Mouse (Mus musculus): ENCODE measurements at regions not wholly inside any gene's neighbourhood (a gene's known extent, or its start where the extent isn't known, plus 50 kb on each side); places are given as distances from the start of the nearest gene placed in this dataset.

DNA sequence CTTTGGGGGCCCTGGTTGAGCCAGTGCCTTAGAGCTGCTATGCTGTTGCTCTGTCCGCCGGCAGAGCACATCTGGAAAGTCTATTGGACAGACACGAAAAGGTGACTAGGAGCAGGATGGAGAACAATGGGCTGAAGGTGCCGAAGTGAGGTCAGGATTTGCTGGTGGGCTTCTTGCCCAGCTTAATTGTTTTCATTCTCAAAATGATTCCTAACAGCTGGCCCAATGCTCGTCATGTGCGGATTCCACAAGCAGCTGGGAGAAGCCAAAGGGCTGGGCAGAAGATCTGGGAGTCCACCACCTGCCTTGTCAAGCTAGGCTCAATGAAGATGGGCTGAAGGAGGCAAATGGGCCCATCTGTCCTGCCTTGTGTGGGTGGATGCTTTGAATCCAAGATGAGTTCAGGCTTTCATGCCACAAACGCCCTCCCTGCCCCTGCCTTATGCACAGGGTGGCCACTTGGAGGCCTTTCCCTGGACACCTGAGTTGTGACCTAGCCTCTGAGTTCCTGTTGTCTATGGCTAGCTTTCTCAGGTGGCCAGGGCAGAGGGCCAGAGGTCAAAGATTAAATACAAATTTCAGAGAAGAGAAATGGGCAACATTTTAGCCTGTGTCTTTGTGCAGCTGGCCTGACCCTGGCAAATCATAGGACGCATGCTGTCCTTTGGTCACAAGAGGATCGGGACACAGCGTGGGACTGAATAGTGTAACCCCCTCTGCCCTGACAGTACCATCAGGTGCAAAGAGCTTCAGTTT lies 95.9 kb downstream of the Snx19 start:
- H3K9ac ChIP-seq: no peak overlapping the region
- no peak overlapping the region for H3K4me2 ChIP-seq
- H3K27me3 ChIP-seq: no peaks in the 10 kb centered on the region
- H3K27ac ChIP-seq (replicated peaks): no peak overlapping the region
- H3K4me3 ChIP-seq: no peak overlapping the region
- no peaks in the 10 kb centered on the region for H3K9me3 ChIP-seq
- no peak for ATAC-seq (ENCODE audit: low FRiP score, low read depth)
- 81% methylated on average over 10 of the region's 10 CpGs for WGBS
- H3K4me1 ChIP-seq (replicated peaks): peaks cover 16% of the 10 kb centered on the region
- no peaks in the 10 kb centered on the region for H3K36me3 ChIP-seq

DNA sequence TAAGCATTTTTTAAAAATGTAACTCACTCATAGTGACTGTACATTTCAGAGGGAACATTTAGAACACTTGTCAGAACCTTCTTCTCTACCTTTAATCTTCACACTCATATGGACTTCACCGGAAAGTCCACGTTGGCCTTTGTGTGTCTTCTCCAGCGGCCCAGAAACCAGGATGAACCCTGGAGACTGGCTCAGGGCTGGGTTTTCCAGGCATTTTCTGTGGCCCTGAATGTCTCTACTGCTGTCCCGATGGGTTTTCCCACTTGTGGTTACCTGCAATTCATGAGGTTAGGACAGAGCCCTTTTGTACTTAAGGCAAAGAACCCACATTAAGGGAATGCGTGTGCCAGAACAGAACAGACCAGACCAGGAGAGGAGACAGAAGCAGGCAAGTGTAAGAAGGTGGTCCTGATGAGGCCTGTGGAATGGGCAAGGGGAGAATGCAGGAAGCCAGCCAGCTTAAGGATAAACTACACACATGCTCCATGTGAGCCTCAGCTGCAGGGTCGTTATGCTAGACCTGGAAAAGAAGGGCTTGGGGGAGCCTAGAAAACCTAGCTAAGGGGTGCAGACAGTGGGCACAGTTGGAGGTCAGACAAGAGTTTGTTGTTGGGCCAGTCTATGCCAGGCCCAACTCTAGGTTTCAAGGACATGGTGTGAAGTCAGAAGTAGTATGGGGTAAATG lies 94.8 kb downstream of the Snx19 start:
- Histone ChIP-seq H3K9me3 (no peaks in the 10 kb centered on the region), H3K9ac (no peak overlapping the region), H3K27ac (replicated peaks) (peak overlapping the region; percentile 66), H3K4me2 (no peak overlapping the region), H3K4me1 (replicated peaks) (peaks cover 16% of the 10 kb centered on the region), H3K27me3 (no peaks in the 10 kb centered on the region), H3K36me3 (no peaks in the 10 kb centered on the region), H3K4me3 (no peak overlapping the region)
- ATAC-seq (ENCODE audit: low FRiP score, low read depth): no peak
- 88% methylated on average over 6 of the region's 6 CpGs for WGBS

DNA sequence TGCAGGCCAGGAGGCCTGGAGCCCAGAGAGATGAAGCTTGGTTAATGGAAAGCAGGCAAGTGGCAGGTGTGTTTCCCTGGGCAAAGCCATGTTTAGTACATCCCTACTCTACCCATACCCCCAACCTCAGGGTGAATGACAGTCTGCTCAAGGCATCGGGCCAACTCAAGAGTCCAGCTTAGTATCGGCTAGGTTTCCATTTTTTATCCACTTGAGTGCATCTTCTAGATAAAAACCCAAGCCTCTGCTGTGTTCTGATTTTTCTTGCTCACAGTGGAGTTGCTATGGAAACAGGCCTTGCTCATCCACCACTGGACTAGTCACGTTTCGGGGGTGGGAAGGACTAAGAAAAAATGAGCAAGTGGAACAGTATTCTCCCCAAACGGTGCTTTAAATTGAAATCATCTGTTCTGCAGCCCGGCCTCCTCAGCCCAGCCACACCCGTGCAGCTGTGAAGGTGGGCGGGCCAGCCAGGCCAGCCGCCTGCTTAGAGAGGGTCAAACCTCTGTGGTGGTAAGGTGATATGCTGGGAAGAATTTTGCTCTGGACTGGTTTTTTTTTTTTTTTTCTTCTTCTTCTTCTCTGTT lies 94.0 kb downstream of the Snx19 start:
- no peaks in the 10 kb centered on the region for H3K9me3 ChIP-seq
- no peak overlapping the region for H3K4me3 ChIP-seq
- no peaks in the 10 kb centered on the region for H3K27me3 ChIP-seq
- no peaks in the 10 kb centered on the region for H3K36me3 ChIP-seq
- peaks cover 16% of the 10 kb centered on the region for H3K4me1 ChIP-seq (replicated peaks)
- WGBS: 26% methylated on average over 9 of the region's 9 CpGs
- H3K27ac ChIP-seq (replicated peaks): peak overlapping the region; percentile 87
- H3K9ac ChIP-seq: no peak overlapping the region
- ATAC-seq (ENCODE audit: low FRiP score, low read depth): peak; percentile 91
- H3K4me2 ChIP-seq: no peak overlapping the region

- ATAC-seq (ENCODE audit: low FRiP score, low read depth): no peak
- Histone ChIP-seq H3K9me3 (no peaks in the 10 kb centered on the region), H3K4me2 (no peak overlapping the region), H3K4me1 (replicated peaks) (peaks cover 16% of the 10 kb centered on the region), H3K27me3 (no peaks in the 10 kb centered on the region), H3K36me3 (no peaks in the 10 kb centered on the region), H3K9ac (no peak overlapping the region), H3K4me3 (no peak overlapping the region), H3K27ac (replicated peaks) (peak overlapping the region; percentile 87)
- 33% methylated on average over 1 of the region's 1 CpGs for WGBS
These were observed 93.2 kb downstream of the Snx19 start for GRCm38 (mm10) chr9:30520116-30520515.

DNA sequence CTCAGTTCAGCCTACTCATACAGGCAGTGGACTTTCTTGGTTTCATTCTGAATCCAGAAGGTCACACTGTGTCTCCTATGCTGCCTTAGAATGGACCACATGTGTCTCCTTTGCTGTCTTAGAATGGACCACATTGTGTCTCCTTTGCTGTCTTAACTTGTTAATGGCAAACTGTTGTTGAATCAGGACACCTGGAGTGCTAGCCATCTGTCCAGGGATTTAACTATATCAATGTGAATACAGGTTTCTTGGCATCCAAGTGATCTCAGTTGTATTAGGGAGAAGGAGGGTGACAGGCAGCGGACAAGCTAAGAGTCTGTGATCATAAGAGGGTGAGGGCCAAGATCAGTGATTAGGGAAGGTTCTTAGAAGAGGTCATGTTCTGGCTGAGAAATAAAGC lies 92.3 kb downstream of the Snx19 start:
- no peak for ATAC-seq (ENCODE audit: low FRiP score, low read depth)
- WGBS: 79% methylated on average over 1 of the region's 1 CpGs

More for the DNA sequence above, 92.3 kb downstream of the Snx19 start:
- no peak overlapping the region for H3K4me3 ChIP-seq
- H3K4me2 ChIP-seq: no peak overlapping the region
- H3K4me1 ChIP-seq (replicated peaks): peaks cover 16% of the 10 kb centered on the region
- no peak overlapping the region for H3K27ac ChIP-seq (replicated peaks)
- H3K27me3 ChIP-seq: no peaks in the 10 kb centered on the region
- H3K9ac ChIP-seq: no peak overlapping the region
- no peaks in the 10 kb centered on the region for H3K36me3 ChIP-seq
- no peaks in the 10 kb centered on the region for H3K9me3 ChIP-seq
